Mouse (Mus musculus) limb, embryonic 10.5 days (tissue): ENCODE data around the gene Speg. TPM values are rescaled to one million over a fixed set of nuclear protein-coding genes. Genes with fewer than 3 reads are reported as not detected.

Source experiments
- DNase-seq: peaks from one replicate; pipeline ENCODE4 v3.0.0-alpha.2; 2017; ENCODE audit warnings: low spot score
- H3K27ac ChIP-seq: fragments of 300-500 bp; sonication (generic); 2 replicates; pipeline ENCODE4 v1.5.1; 2016; ENCODE audit warnings: mild to moderate bottlenecking
- H3K27me3 ChIP-seq: fragments of 300-500 bp; sonication (generic); 2 replicates; pipeline ENCODE4 v1.6.1; 2016; ENCODE audit warnings: low read depth, mild to moderate bottlenecking; ENCODE audit not compliant: poor library complexity, severe bottlenecking
- H3K36me3 ChIP-seq: fragments of 300-500 bp; sonication (generic); 2 replicates; pipeline ENCODE4 v1.6.1; 2016; ENCODE audit warnings: mild to moderate bottlenecking, moderate library complexity
- H3K4me1 ChIP-seq: fragments of 300-500 bp; sonication (generic); 2 replicates; pipeline ENCODE4 v1.6.1; 2016
- H3K4me3 ChIP-seq: fragments of 300-500 bp; sonication (generic); 2 replicates; pipeline ENCODE4 v1.5.1; 2016; ENCODE audit warnings: mild to moderate bottlenecking, moderate library complexity
- H3K9me3 ChIP-seq: fragments of 300-500 bp; sonication (generic); replicated peaks from 2 replicates; pipeline ENCODE4 v1.6.1; 2016; ENCODE audit warnings: mild to moderate bottlenecking
- WGBS: fragments of 180-500 bp; shearing (Covaris S2); methylation state at CpG from one replicate; pipeline ENCODE4 v1.1.7; 2016; 5-methylcytosine and 5-hydroxymethylcytosine counted together
- polyA plus RNA-seq: library from polyadenylated mRNA; unstranded; fragments of >200 nt; fragmentation: Nextera tagmentation; extraction: Ambion mirVana; gene quantifications from 2 replicates; pipeline ENCODE4 v1.2.1, GENCODE M21; 2016

Speg gene
- polyA plus RNA-seq, 1 experiment from 2014 or later, result 49.6 TPM

GRCm38 (mm10) chr1:75451900-75452299 is 76.8 kb downstream of the Speg start:
- peaks cover 98% of the 10 kb centered on the region for H3K27me3 ChIP-seq
- no peaks in the 10 kb centered on the region for H3K36me3 ChIP-seq
- H3K9me3 ChIP-seq, result no peaks in the 10 kb centered on the region
- 69% methylated on average over 5 of the region's 5 CpGs for WGBS
- H3K4me1 ChIP-seq, result peaks cover 98% of the 10 kb centered on the region
- H3K27ac ChIP-seq, result no peak overlapping the region
- H3K4me3 ChIP-seq, result no peak overlapping the region
- DNase-seq, result no peak

GRCm38 (mm10) chr1:75455433-75455832 is 80.3 kb downstream of the Speg start:
- peak overlapping the region; percentile 46; the same call in 1 of the 2 replicates for H3K27ac ChIP-seq
- H3K4me1 ChIP-seq, result peaks cover 91% of the 10 kb centered on the region
- no peak overlapping the region for H3K4me3 ChIP-seq
- no peaks in the 10 kb centered on the region for H3K36me3 ChIP-seq
- DNase-seq, result no peak
- WGBS, result 70% methylated on average over 3 of the region's 3 CpGs
- H3K27me3 ChIP-seq, result peaks cover 98% of the 10 kb centered on the region
- H3K9me3 ChIP-seq, result no peaks in the 10 kb centered on the region

- DNase-seq, result no peak
- Histone ChIP-seq H3K27ac (peak overlapping the region; percentile 46), H3K27me3 (peaks cover 97% of the 10 kb centered on the region), H3K4me1 (peaks cover 85% of the 10 kb centered on the region), H3K4me3 (0 out of 2 replicates have a peak overlapping the region, but pooled peaks have one; percentile 6), H3K36me3 (no peaks in the 10 kb centered on the region), H3K9me3 (no peaks in the 10 kb centered on the region)
- 5% methylated on average over 5 of the region's 5 CpGs for WGBS
Observed at GRCm38 (mm10) chr1:75455948-75456347, 80.9 kb downstream of the Speg start.

DNA sequence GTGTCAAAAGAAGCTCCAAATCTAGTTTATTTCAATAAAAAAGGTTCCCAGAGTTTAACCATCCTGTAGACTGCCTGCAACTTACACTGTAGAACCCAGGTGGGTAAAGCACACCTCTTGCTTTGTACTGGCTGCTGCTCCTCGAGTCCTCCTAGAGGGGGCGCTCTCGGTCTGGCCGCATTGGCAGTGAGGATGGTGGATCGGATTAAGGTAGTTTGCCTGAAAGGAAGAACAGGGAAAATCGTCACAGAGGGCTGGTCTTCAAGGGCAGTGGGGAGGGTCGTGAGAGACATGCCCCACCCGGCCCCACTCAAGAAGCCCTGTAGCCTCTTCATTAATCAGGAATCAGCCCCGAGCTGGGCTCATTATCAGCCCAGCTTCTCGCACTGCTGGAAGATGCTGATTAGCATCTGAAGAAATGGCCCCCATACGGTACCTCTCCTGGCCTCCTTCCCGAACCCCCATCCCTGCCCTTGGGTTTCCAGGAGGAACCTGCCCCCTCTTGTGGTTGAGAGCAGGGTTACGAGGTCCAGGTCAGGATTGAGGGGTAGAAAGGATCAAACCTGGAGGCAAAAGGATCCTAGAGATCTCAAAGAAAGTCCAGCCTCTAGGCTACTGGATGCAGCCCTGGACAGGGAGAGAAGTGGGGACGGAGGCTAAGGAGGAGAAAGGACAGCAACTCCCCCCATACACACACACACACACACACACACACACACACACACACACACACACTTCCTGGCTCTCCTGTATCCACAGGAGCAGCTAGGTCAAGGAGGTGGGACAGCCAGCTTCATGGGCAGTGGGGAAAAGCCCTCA is 81.9 kb downstream of the Speg start:
- Histone ChIP-seq H3K27me3 (peaks cover 95% of the 10 kb centered on the region), H3K27ac (peak overlapping the region; percentile 46), H3K9me3 (no peaks in the 10 kb centered on the region), H3K4me1 (peaks cover 75% of the 10 kb centered on the region), H3K4me3 (peak overlapping the region; percentile 45; the same call in 1 of the 2 replicates), H3K36me3 (no peaks in the 10 kb centered on the region)
- 3% methylated on average over 14 of the region's 14 CpGs for WGBS
- DNase-seq, result peak; percentile 60

GRCm38 (mm10) chr1:75457710-75458024 is 82.6 kb downstream of the Speg start:
- H3K4me1 ChIP-seq, result peaks cover 73% of the 10 kb centered on the region
- H3K27me3 ChIP-seq, result peaks cover 95% of the 10 kb centered on the region
- peak overlapping the region; percentile 62; the same call in 1 of the 2 replicates for H3K27ac ChIP-seq
- DNase-seq, result no peak
- peak overlapping the region; percentile 45 for H3K4me3 ChIP-seq
- under 1% methylated on average over 9 of the region's 10 CpGs for WGBS
- H3K9me3 ChIP-seq, result no peaks in the 10 kb centered on the region
- H3K36me3 ChIP-seq, result no peaks in the 10 kb centered on the region

- Histone ChIP-seq H3K36me3 (no peaks in the 10 kb centered on the region), H3K27ac (peak overlapping the region; percentile 62), H3K27me3 (peaks cover 91% of the 10 kb centered on the region), H3K4me1 (peaks cover 68% of the 10 kb centered on the region), H3K9me3 (no peaks in the 10 kb centered on the region), H3K4me3 (peak overlapping the region; percentile 45)
- under 1% methylated on average over 42 of the region's 42 CpGs for WGBS
- peak; percentile 62 for DNase-seq
Observed at GRCm38 (mm10) chr1:75458025-75458788, 83.1 kb downstream of the Speg start.

GRCm38 (mm10) chr1:75458789-75459684 is 83.9 kb downstream of the Speg start:
- no peaks in the 10 kb centered on the region for H3K36me3 ChIP-seq
- H3K27ac ChIP-seq, result peak overlapping the region; percentile 62
- H3K9me3 ChIP-seq, result no peaks in the 10 kb centered on the region
- peaks cover 89% of the 10 kb centered on the region for H3K27me3 ChIP-seq
- WGBS, result 12% methylated on average over 23 of the region's 23 CpGs
- no peak for DNase-seq
- H3K4me1 ChIP-seq, result peaks cover 67% of the 10 kb centered on the region
- H3K4me3 ChIP-seq, result peak overlapping the region; percentile 45

DNA sequence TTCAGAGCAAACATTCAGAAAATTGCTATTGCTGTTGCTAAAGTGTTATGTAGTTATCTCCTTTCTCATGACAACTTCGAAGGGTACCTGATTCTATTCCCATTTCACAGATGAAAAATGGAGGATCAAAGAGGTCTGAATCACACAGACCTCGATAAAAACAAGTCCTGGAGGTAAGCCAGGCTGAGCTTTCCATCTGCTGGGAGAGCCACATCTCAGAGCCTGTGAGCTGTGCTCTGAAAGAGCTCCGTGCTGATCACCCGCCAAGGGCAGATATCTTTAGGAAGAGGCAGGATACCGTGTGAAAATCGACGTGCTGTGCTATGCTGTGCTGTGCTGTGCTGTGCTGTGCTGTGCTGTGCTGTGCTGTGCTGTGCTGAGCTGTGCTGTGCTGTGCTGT is 85.2 kb downstream of the Speg start:
- no peak overlapping the region for H3K27ac ChIP-seq
- no peak overlapping the region for H3K4me3 ChIP-seq
- DNase-seq, result no peak
- WGBS, result 87% methylated on average over 7 of the region's 7 CpGs
- H3K36me3 ChIP-seq, result no peaks in the 10 kb centered on the region
- H3K4me1 ChIP-seq, result peaks cover 68% of the 10 kb centered on the region
- no peaks in the 10 kb centered on the region for H3K9me3 ChIP-seq
- peaks cover 90% of the 10 kb centered on the region for H3K27me3 ChIP-seq

- Histone ChIP-seq H3K9me3 (no peaks in the 10 kb centered on the region), H3K4me3 (no peak overlapping the region), H3K27me3 (peaks cover 86% of the 10 kb centered on the region), H3K27ac (no peak overlapping the region), H3K4me1 (peaks cover 51% of the 10 kb centered on the region), H3K36me3 (no peaks in the 10 kb centered on the region)
- 9% methylated on average over 1 of the region's 1 CpGs for WGBS
- DNase-seq, result no peak
Observed at GRCm38 (mm10) chr1:75462636-75463035, 87.5 kb downstream of the Speg start.

DNA sequence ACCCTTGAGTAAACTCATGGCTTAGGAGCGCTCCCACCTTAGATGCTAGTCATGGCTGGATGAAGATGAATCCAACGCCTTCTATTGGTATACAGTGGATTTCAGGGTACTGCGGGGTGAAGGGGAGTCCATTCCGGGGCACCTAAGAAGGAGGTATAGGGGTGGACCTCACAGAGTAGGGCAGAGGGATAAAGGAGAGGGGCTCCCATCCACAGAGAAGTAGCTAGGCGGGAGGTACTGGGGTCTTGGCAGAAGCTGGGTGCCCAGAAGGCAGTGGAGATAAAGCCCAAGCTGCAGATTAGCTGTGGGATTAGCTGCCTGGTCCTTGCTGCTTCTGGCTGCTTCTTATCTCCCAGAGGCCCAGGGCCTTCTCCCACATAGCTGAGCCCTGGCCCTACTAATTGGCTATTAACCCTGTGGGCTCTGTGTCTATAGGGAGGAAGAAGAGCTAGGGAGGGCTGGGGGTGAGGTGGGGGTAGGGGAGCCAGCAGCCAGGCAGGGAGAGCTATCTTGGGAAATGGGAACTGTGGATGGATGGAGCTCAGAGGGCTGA is 88.6 kb downstream of the Speg start:
- Histone ChIP-seq H3K27me3 (peaks cover 85% of the 10 kb centered on the region), H3K27ac (no peak overlapping the region; the same call in 1 of the 2 replicates), H3K9me3 (no peaks in the 10 kb centered on the region), H3K4me3 (no peak overlapping the region), H3K36me3 (no peaks in the 10 kb centered on the region), H3K4me1 (peaks cover 43% of the 10 kb centered on the region)
- 77% methylated on average over 5 of the region's 5 CpGs for WGBS
- no peak for DNase-seq

- H3K27me3 ChIP-seq, result peaks cover 74% of the 10 kb centered on the region
- peak overlapping the region; percentile 67 for H3K27ac ChIP-seq
- H3K4me1 ChIP-seq, result peaks cover 36% of the 10 kb centered on the region
- H3K36me3 ChIP-seq, result peaks cover 6% of the 10 kb centered on the region
- DNase-seq, result peak; percentile 90
- WGBS, result 8% methylated on average over 14 of the region's 14 CpGs
- no peaks in the 10 kb centered on the region for H3K9me3 ChIP-seq
- no peak overlapping the region for H3K4me3 ChIP-seq
Observed at GRCm38 (mm10) chr1:75467215-75467927, 92.3 kb downstream of the Speg start.
